Mouse (Mus musculus) ES-Bruce4 (cell line): ENCODE measurements at regions not wholly inside any gene's neighbourhood (a gene's known extent, or its start where the extent isn't known, plus 50 kb on each side); places are given as distances from the start of the nearest gene placed in this dataset.

Source experiments
- CTCF ChIP-seq: IDR thresholded peaks from one replicate; pipeline ENCODE4 v1.8.1; 2011; ENCODE audit warnings: low read depth, low read length
- POLR2A ChIP-seq: IDR thresholded peaks from one replicate; pipeline ENCODE4 v1.8.1; 2011; ENCODE audit warnings: low read length; ENCODE audit not compliant: insufficient read depth

GRCm38 (mm10) chr14:28653059-28653930 lies 148.7 kb downstream of the Wnt5a start:
- no peak for TF ChIP-seq CTCF
- TF ChIP-seq POLR2A, result no peak
